In the genomic region with DNA sequence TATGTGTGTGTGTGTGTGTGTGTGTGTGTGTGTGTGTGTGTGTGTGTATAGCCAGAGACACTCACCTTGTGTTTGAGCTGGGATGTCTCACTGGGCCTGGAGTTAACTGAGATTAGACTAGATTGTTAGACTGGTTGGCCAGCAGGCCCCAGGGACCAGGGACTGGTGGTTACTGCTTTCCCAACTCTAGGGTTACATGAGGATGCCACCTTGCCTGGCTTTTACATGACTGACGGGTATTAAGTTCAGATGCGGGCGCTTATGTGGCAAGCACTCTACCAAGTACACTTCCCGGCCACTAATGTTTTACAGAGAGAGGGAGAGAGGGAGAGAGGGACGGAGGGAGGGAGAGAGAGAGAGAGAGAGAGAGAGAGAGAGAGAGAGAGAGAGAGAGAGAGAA, we compare ENCODE assay signal across 16 mouse cellular contexts. TPM values are rescaled to one million over a fixed set of nuclear protein-coding genes. Genes with fewer than 3 reads are reported as not detected.
A peak's percentile ranks its signal among the peaks of the same experiment; 100 is the strongest.
DNase-seq lines count a peak whose midpoint lies in the region.
"Had no signal": no experiment of that assay in that cellular context is flagged by ENCODE, and none has a peak within 500 bp of the region (broad histone marks: within the 10 kb centered on the region; RNA-seq: fewer than 3 reads in every experiment).

No protein-coding gene starts in this region.

- intact Hi-C loops in gastrocnemius, postnatal 14 days (cut with DNase I; ENCODE audit: low total_unique reads), result loop anchor here (10.0 kb wide), 1 partner anchor 47 kb away; no protein-coding TSS in a partner anchor

- peak; percentile 40 for DNase-seq in gastrocnemius, adult 18-20 months (ENCODE audit: low spot score)
- DNase-seq in gastrocnemius, postnatal 14 days, result no peak
- DNase-seq in gastrocnemius, adult 8-10 months (ENCODE audit: low spot score in 2 of 2), result peak; percentile 18 to 48
- no peak for DNase-seq in gastrocnemius, postnatal 10 days
- peak; percentile 77 for DNase-seq in skeletal muscle tissue, adult 2 months (ENCODE audit: low read depth, low spot score)
- DNase-seq: adrenal gland, adult 2 months; adrenal gland, postnatal 10 days; adrenal gland, postnatal 25 days; B cell, adult 2 months; cerebellum, adult 11 months; cerebellum, adult 18-20 months; cerebellum, adult 8-10 months; cerebellum, adult 9-11 months; cerebellum, postnatal 14 days; cerebellum, postnatal 36 days; embryo, embryonic 11 days had no signal

RNA-seq across cellular contexts. Expression of gene Kif1b, which starts 4.5 kb away (rescaled TPM):
- 100 to 1,000 TPM; 255 to 285 TPM for total RNA-seq in gastrocnemius, adult 18-20 months (2021)
- total RNA-seq in gastrocnemius, postnatal 14 days (2021), result 100 to 1,000 TPM; 221 to 265 TPM
- total RNA-seq in gastrocnemius, adult 8-10 months (2022), result 100 to 1,000 TPM; 281 to 318 (median 297) TPM
- total RNA-seq in gastrocnemius, postnatal 10 days (2021), result 100 to 1,000 TPM; 245 to 257 TPM

Comparison
In these comparisons a context has a peak if more than half of its experiments do, and no peak if none do; other contexts are left out.
1. DNase-seq: peak in gastrocnemius, adult 18-20 months (single experiment), gastrocnemius, adult 8-10 months (2 of 2) and skeletal muscle tissue, adult 2 months (single experiment); none in gastrocnemius, postnatal 14 days (single experiment) and gastrocnemius, postnatal 10 days (single experiment).